Mouse (Mus musculus) kidney, adult 8-10 months (tissue): ENCODE measurements at regions not wholly inside any gene's neighbourhood (a gene's known extent, or its start where the extent isn't known, plus 50 kb on each side); places are given as distances from the start of the nearest gene placed in this dataset.
"Not testable (repeated sequence)": the region's sequence is repeated elsewhere in the genome, so short reads cannot be mapped to it uniquely, and the experiment has no call there.

Experiments
- DNase-seq, 2 experiments: peaks; one replicate each; pipeline ENCODE4 v3.0.0; 2022

- DNase-seq = not testable (repeated sequence)
Observed at GRCm38 (mm10) chr7:93254287-93254686, 174.6 kb downstream of the Fam181b start.

- no peak for DNase-seq
Observed at GRCm38 (mm10) chr7:93285748-93286147, 206.1 kb downstream of the Fam181b start.

GRCm38 (mm10) chr7:93291457-93291856 is 211.8 kb downstream of the Fam181b start:
- no peak for DNase-seq

GRCm38 (mm10) chr7:93291945-93292696 is 212.5 kb downstream of the Fam181b start:
- no peak for DNase-seq

- no peak for DNase-seq
Observed at GRCm38 (mm10) chr7:93312731-93313130, 233.1 kb downstream of the Fam181b start.

GRCm38 (mm10) chr7:93331351-93331750 is 251.7 kb downstream of the Fam181b start:
- DNase-seq = no peak

- DNase-seq = no peak
Observed at GRCm38 (mm10) chr7:93332203-93332602, 252.5 kb downstream of the Fam181b start.

GRCm38 (mm10) chr7:93336420-93336819 is 256.8 kb downstream of the Fam181b start:
- peak; percentile 0 to 3 for DNase-seq
